Mouse (Mus musculus): ENCODE data around the gene Slc25a13.

DNA sequence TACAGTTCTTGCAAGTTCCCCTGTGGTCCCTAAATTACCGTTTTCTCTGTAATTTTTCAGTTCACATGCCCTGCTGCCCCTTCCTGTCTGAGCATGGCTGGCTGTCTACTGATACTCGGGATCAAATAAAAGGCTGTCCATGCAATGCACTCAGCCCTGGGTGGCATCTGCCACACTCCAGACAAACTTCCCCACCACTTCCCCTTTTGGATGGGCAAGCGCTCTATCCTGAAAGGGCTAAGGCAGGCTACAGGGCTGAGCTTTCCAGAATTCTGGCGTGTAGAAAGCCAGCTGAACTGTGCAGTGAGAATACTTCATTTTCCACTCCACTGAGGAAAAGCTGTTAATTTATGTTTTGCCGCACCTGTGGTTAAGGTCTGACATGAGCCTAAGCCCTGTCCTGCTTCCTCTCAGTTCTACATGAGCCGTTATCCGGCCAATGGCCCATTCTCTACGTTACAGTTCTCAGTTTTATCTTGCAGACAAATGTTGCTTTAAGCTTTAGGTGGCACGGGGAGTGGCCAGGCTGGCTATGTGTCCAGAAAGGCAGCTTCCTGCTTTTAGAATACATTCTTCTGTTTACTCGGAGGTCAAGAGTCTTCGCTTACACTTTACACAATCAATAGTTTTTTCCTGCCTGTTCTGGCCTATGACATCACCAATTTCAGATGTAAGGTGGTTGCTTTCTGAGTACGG lies 170.1 kb downstream of the Slc25a13 start:
- TF ChIP-seq CTCF (IDR thresholded peaks at IDR 0.05; ENCODE audit: insufficient read depth, low read depth, low read length) (no peak), POLR2A (IDR thresholded peaks at IDR 0.05; ENCODE audit: insufficient read depth, low read depth, low read length) (no peak)
